Mouse (Mus musculus): ENCODE measurements around the gene Sdccag8. TPM values are rescaled to one million over a fixed set of nuclear protein-coding genes. Genes with fewer than 3 reads are reported as not detected.
A peak's percentile ranks its signal among the peaks of the same experiment; 100 is the strongest.

The Sdccag8 gene
- polyA plus RNA-seq, 1 experiment from 2014 or later: 22.6 TPM

DNA sequence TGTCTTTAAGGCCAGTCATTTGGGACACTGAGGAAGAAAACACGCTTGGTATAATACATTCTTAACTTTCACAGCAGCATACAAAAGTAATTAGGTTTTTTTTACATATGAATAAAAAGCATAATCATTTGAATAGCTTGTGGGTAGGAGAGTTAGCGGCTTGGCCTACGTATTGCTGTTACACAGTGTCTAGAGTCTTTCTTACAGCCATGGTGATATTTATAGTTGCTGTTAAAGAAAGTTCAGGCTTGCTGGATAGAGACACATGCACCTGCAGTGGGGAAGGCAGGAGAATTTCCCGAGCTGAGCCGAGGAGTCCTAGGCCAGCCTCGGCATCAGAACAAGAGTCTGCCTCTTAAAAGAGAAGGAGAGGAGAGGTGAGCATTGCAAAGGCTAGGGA is 134.4 kb downstream of the Sdccag8 start:
- no peaks in the 10 kb centered on the region for H3K9me3 ChIP-seq (ENCODE audit: control insufficient read depth, low read length)
- H3K4me1 ChIP-seq (ENCODE audit: control insufficient read depth, insufficient read depth, low read length): peaks cover 6% of the 10 kb centered on the region; the same call in 1 of the 2 replicates
- no peak overlapping the region for H3K9ac ChIP-seq (replicated peaks; ENCODE audit: low read depth, low read length)
- H3K36me3 ChIP-seq (ENCODE audit: control insufficient read depth, insufficient read depth, low read length): no peaks in the 10 kb centered on the region
- H3K27me3 ChIP-seq (ENCODE audit: control insufficient read depth, insufficient read depth, low read length): no peaks in the 10 kb centered on the region
- no peak overlapping the region for H3K4me3 ChIP-seq (ENCODE audit: low read depth, low read length)
- H3K4me2 ChIP-seq (ENCODE audit: low read depth, low read length): no peak overlapping the region
- 35% methylated on average over 6 of the region's 6 CpGs for WGBS
- H3K27ac ChIP-seq (ENCODE audit: low read depth, low read length): no peak overlapping the region
- no peak for ATAC-seq (ENCODE audit: low read depth)

DNA sequence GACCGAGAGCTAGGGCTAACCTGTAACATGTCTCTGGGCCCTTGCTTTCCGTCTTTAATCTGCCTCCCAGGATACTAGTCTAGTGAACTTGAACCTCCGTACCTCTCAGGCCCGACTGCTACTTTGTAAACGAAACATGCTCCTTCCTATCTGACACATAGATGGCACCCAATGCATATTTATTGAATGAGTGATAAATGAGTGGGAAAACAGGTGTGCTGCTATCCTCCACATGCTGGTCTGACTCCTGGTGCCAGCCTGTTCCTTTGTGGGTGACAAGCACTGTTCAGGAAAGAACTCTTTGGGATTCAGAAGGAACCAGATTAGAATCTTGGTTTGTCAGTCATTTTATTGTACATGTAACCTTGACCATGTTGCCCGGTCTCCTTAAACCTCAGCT is 134.9 kb downstream of the Sdccag8 start:
- H3K9ac ChIP-seq (replicated peaks; ENCODE audit: low read depth, low read length): no peak overlapping the region
- H3K9me3 ChIP-seq (ENCODE audit: control insufficient read depth, low read length): no peaks in the 10 kb centered on the region
- H3K4me2 ChIP-seq (ENCODE audit: low read depth, low read length): no peak overlapping the region
- no peak overlapping the region for H3K27ac ChIP-seq (ENCODE audit: low read depth, low read length)
- 70% methylated on average over 6 of the region's 6 CpGs for WGBS
- no peaks in the 10 kb centered on the region for H3K36me3 ChIP-seq (ENCODE audit: control insufficient read depth, insufficient read depth, low read length)
- H3K4me1 ChIP-seq (ENCODE audit: control insufficient read depth, insufficient read depth, low read length): peaks cover 6% of the 10 kb centered on the region; the same call in 1 of the 2 replicates
- no peaks in the 10 kb centered on the region for H3K27me3 ChIP-seq (ENCODE audit: control insufficient read depth, insufficient read depth, low read length)
- ATAC-seq (ENCODE audit: low read depth): no peak
- no peak overlapping the region for H3K4me3 ChIP-seq (ENCODE audit: low read depth, low read length)

DNA sequence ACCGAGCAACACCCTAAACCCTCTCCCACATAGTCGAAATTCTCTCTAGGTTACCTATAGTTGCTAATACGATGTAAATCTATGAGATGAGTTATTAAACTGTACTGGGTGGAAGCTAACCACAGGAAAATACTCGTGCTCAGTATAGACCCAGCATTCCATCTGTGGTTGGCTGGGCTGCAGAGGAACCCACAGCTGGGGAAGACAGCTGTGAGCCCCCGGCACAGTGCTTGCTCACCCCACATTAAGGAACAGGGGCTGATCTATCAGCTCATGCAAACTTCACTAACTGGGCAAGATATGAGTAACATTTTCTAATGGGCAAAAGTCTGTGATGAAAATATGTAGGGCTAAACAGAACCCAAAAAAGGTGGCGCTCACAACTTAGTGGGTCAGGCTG is 135.6 kb downstream of the Sdccag8 start:
- Histone ChIP-seq H3K27ac (ENCODE audit: low read depth, low read length) (no peak overlapping the region), H3K36me3 (ENCODE audit: control insufficient read depth, insufficient read depth, low read length) (no peaks in the 10 kb centered on the region), H3K9ac (replicated peaks; ENCODE audit: low read depth, low read length) (no peak overlapping the region), H3K4me2 (ENCODE audit: low read depth, low read length) (no peak overlapping the region), H3K27me3 (ENCODE audit: control insufficient read depth, insufficient read depth, low read length) (no peaks in the 10 kb centered on the region), H3K9me3 (ENCODE audit: control insufficient read depth, low read length) (no peaks in the 10 kb centered on the region), H3K4me1 (ENCODE audit: control insufficient read depth, insufficient read depth, low read length) (peaks cover 6% of the 10 kb centered on the region; the same call in 1 of the 2 replicates), H3K4me3 (ENCODE audit: low read depth, low read length) (no peak overlapping the region)
- WGBS: 89% methylated on average over 6 of the region's 6 CpGs
- ATAC-seq (ENCODE audit: low read depth): no peak

DNA sequence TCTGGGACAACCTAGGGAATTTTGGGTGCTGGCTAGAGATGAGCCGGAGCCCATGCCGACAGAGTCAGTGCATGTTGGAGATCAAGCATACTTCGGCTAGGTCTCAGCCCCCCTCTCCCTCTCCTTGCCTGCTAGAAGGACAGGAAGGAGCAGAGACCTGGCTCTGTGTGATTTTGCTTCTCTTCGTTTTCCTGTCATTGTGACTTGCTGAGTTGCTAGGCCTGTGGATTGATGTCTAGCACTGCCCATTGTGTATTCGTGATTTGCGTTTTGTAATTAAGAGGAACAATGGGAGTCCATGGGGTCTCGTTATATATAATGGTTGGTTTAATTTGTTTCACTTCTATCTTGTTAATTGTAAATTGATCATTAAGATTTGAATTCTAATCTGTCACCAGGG is 137.4 kb downstream of the Sdccag8 start:
- no peak overlapping the region for H3K4me3 ChIP-seq (ENCODE audit: low read depth, low read length)
- ATAC-seq (ENCODE audit: low read depth): peak; percentile 84
- peaks cover 3% of the 10 kb centered on the region; the same call in 1 of the 2 replicates for H3K4me1 ChIP-seq (ENCODE audit: control insufficient read depth, insufficient read depth, low read length)
- H3K9ac ChIP-seq (replicated peaks; ENCODE audit: low read depth, low read length): no peak overlapping the region
- 33% methylated on average over 7 of the region's 7 CpGs for WGBS
- H3K27ac ChIP-seq (ENCODE audit: low read depth, low read length): no peak overlapping the region
- no peaks in the 10 kb centered on the region for H3K9me3 ChIP-seq (ENCODE audit: control insufficient read depth, low read length)
- H3K4me2 ChIP-seq (ENCODE audit: low read depth, low read length): no peak overlapping the region
- H3K36me3 ChIP-seq (ENCODE audit: control insufficient read depth, insufficient read depth, low read length): no peaks in the 10 kb centered on the region
- no peaks in the 10 kb centered on the region for H3K27me3 ChIP-seq (ENCODE audit: control insufficient read depth, insufficient read depth, low read length)

- WGBS: 76% methylated on average over 2 of the region's 2 CpGs
- H3K27ac ChIP-seq (ENCODE audit: low read depth, low read length): no peak overlapping the region
- no peak overlapping the region for H3K4me2 ChIP-seq (ENCODE audit: low read depth, low read length)
- no peaks in the 10 kb centered on the region for H3K4me1 ChIP-seq (ENCODE audit: control insufficient read depth, insufficient read depth, low read length)
- ATAC-seq (ENCODE audit: low read depth): no peak
- H3K9me3 ChIP-seq (ENCODE audit: control insufficient read depth, low read length): no peaks in the 10 kb centered on the region
- H3K36me3 ChIP-seq (ENCODE audit: control insufficient read depth, insufficient read depth, low read length): no peaks in the 10 kb centered on the region
- H3K9ac ChIP-seq (replicated peaks; ENCODE audit: low read depth, low read length): no peak overlapping the region
- H3K27me3 ChIP-seq (ENCODE audit: control insufficient read depth, insufficient read depth, low read length): no peaks in the 10 kb centered on the region
- no peak overlapping the region for H3K4me3 ChIP-seq (ENCODE audit: low read depth, low read length)
Observed at GRCm38 (mm10) chr1:176958311-176958710, 143.9 kb downstream of the Sdccag8 start.

DNA sequence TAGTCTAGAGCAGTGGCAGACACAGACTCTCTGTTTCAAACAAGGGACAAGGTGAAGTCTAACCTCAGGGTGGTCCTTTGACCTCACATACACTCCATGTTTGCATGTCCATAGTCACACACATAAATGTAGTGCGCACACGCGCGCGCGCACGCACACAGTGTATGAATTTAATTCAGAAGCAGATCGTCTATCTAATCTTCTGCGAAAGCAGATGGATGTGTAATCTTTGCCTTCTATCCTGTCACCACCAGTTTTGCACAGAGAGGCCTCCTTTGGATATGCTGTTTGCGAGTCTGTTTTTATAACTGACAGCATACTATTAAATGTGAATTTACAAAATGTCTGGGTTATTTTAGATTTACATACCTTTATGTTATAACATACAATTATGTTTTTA is 147.3 kb downstream of the Sdccag8 start:
- H3K4me2 ChIP-seq (ENCODE audit: low read depth, low read length): no peak overlapping the region
- no peaks in the 10 kb centered on the region for H3K36me3 ChIP-seq (ENCODE audit: control insufficient read depth, insufficient read depth, low read length)
- H3K27me3 ChIP-seq (ENCODE audit: control insufficient read depth, insufficient read depth, low read length): no peaks in the 10 kb centered on the region
- no peak for ATAC-seq (ENCODE audit: low read depth)
- no peak overlapping the region for H3K9ac ChIP-seq (replicated peaks; ENCODE audit: low read depth, low read length)
- H3K9me3 ChIP-seq (ENCODE audit: control insufficient read depth, low read length): no peaks in the 10 kb centered on the region
- H3K4me1 ChIP-seq (ENCODE audit: control insufficient read depth, insufficient read depth, low read length): no peaks in the 10 kb centered on the region
- no peak overlapping the region for H3K4me3 ChIP-seq (ENCODE audit: low read depth, low read length)
- WGBS: 94% methylated on average over 10 of the region's 10 CpGs
- H3K27ac ChIP-seq (ENCODE audit: low read depth, low read length): no peak overlapping the region

GRCm38 (mm10) chr1:176962894-176963293 is 148.4 kb downstream of the Sdccag8 start:
- H3K27ac ChIP-seq (ENCODE audit: low read depth, low read length): no peak overlapping the region
- H3K36me3 ChIP-seq (ENCODE audit: control insufficient read depth, insufficient read depth, low read length): no peaks in the 10 kb centered on the region
- no peaks in the 10 kb centered on the region for H3K4me1 ChIP-seq (ENCODE audit: control insufficient read depth, insufficient read depth, low read length)
- 69% methylated on average over 5 of the region's 5 CpGs for WGBS
- H3K9me3 ChIP-seq (ENCODE audit: control insufficient read depth, low read length): no peaks in the 10 kb centered on the region
- no peaks in the 10 kb centered on the region for H3K27me3 ChIP-seq (ENCODE audit: control insufficient read depth, insufficient read depth, low read length)
- no peak for ATAC-seq (ENCODE audit: low read depth)
- H3K4me3 ChIP-seq (ENCODE audit: low read depth, low read length): no peak overlapping the region
- H3K4me2 ChIP-seq (ENCODE audit: low read depth, low read length): no peak overlapping the region
- no peak overlapping the region for H3K9ac ChIP-seq (replicated peaks; ENCODE audit: low read depth, low read length)

- H3K36me3 ChIP-seq (ENCODE audit: control insufficient read depth, insufficient read depth, low read length): no peaks in the 10 kb centered on the region
- H3K27ac ChIP-seq (ENCODE audit: low read depth, low read length): no peak overlapping the region
- H3K4me2 ChIP-seq (ENCODE audit: low read depth, low read length): no peak overlapping the region
- H3K4me3 ChIP-seq (ENCODE audit: low read depth, low read length): no peak overlapping the region
- whole genome bisulfite sequencing: 71% methylated on average over 3 of the region's 3 CpGs
- H3K4me1 ChIP-seq (ENCODE audit: control insufficient read depth, insufficient read depth, low read length): no peaks in the 10 kb centered on the region
- H3K9me3 ChIP-seq (ENCODE audit: control insufficient read depth, low read length): no peaks in the 10 kb centered on the region
- H3K9ac ChIP-seq (replicated peaks; ENCODE audit: low read depth, low read length): no peak overlapping the region
- no peaks in the 10 kb centered on the region for H3K27me3 ChIP-seq (ENCODE audit: control insufficient read depth, insufficient read depth, low read length)
- no peak for ATAC-seq (ENCODE audit: low read depth)
Observed at GRCm38 (mm10) chr1:176967299-176967698, 152.8 kb downstream of the Sdccag8 start.

- ATAC-seq (ENCODE audit: low read depth): no peak
- no peak overlapping the region for H3K27ac ChIP-seq (ENCODE audit: low read depth, low read length)
- no peaks in the 10 kb centered on the region for H3K27me3 ChIP-seq (ENCODE audit: control insufficient read depth, insufficient read depth, low read length)
- H3K9ac ChIP-seq (replicated peaks; ENCODE audit: low read depth, low read length): no peak overlapping the region
- no peak overlapping the region for H3K4me3 ChIP-seq (ENCODE audit: low read depth, low read length)
- 66% methylated on average over 16 of the region's 16 CpGs for WGBS
- H3K4me2 ChIP-seq (ENCODE audit: low read depth, low read length): no peak overlapping the region
- no peaks in the 10 kb centered on the region for H3K4me1 ChIP-seq (ENCODE audit: control insufficient read depth, insufficient read depth, low read length)
- H3K36me3 ChIP-seq (ENCODE audit: control insufficient read depth, insufficient read depth, low read length): no peaks in the 10 kb centered on the region
- no peaks in the 10 kb centered on the region for H3K9me3 ChIP-seq (ENCODE audit: control insufficient read depth, low read length)
Observed at GRCm38 (mm10) chr1:176970635-176971478, 156.4 kb downstream of the Sdccag8 start.

Measured in neural tube, embryonic 14.5 days (tissue).